Mouse (Mus musculus): Measurements from ENCODE around the gene Pank3.

GRCm38 (mm10) chr11:35760627-35761003 is 8.7 kb upstream of the Pank3 start:
- TF ChIP-seq CTCF (IDR thresholded peaks at IDR 0.05; ENCODE audit: insufficient read depth, low read depth, low read length), result no peak
- no peak for TF ChIP-seq POLR2A (IDR thresholded peaks at IDR 0.05; ENCODE audit: insufficient read depth, low read depth, low read length)
